Mouse (Mus musculus): ENCODE results near the gene Tmem150c. TPM values are rescaled to one million over a fixed set of nuclear protein-coding genes. Genes with fewer than 3 reads are reported as not detected.

Tmem150c gene
- polyA plus RNA-seq (2012; rRNA removed): 0.05 and 0.29 TPM in 2 replicates

GRCm38 (mm10) chr5:100159638-100159973 is at the start of gene Tmem150c:
TSS of gene Tmem150c (minus strand) at chr5:100159808.

GRCm38 (mm10) chr5:100039602-100040142 is 119.9 kb downstream of the Tmem150c start, which contains the start of the genes Hnrnpdl and Enoph1:
TSS of gene Hnrnpdl (minus strand) at chr5:100039664.
TSS of gene Enoph1 (plus strand) at chr5:100039985.

Other genes starting within 250 kb of the Tmem150c start
- gene Hnrnpd, start 180.9 kb downstream of the Tmem150c start, polyA plus RNA-seq (2012; rRNA removed): 19.3 and 29.6 TPM in 2 replicates
- gene 4930524J08Rik, start 180.7 kb downstream of the Tmem150c start, polyA plus RNA-seq (2012; rRNA removed): 2.6 and 4.3 TPM in 2 replicates
- 18.4 and 27.9 TPM in 2 replicates for gene Hnrnpdl, start 120.1 kb downstream of the Tmem150c start, polyA plus RNA-seq (2012; rRNA removed)
- 13.3 and 18.6 TPM in 2 replicates for gene Enoph1, start 119.8 kb downstream of the Tmem150c start, polyA plus RNA-seq (2012; rRNA removed)

Measured in stomach, adult 2 months (tissue).